ENCODE assay signal across 24 mouse cellular contexts in the genomic region with DNA sequence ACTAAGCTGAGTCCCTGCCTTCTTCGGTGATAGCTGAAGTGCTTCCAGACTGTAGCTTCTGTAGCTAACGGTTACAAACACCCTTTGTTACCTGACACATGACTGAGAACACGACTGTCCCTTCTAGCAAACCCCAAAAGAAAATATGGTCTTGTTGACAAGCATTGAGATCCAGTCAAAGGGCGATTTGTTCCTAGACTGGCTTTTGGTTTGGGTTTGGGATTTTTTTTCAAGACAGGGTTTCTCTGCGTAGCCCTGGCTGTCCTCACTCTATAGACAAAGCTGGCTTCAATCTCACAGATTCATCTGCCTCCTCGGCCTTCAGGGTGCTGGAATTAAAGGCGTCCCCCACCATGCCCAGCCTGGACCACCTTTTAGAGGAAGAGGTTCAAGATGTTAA.
"Had no signal": no experiment of that assay in that cellular context is flagged by ENCODE, and none has a peak within 500 bp of the region (broad histone marks: within the 10 kb centered on the region; RNA-seq: fewer than 3 reads in every experiment).

No protein-coding gene starts in this region.

- H3K36me3 ChIP-seq: liver, embryonic 13.5 days had no signal

- ATAC-seq: forebrain, embryonic 15.5 days; forebrain, postnatal 0 days; hindbrain, postnatal 0 days; intestine, embryonic 16.5 days had no signal

- DNase-seq: forebrain, postnatal 0 days; gastrocnemius, postnatal 14 days; gastrocnemius, postnatal 36 days; heart, postnatal 10 days; kidney, adult 11 months; kidney, adult 2 months; kidney, adult 9 months; kidney, postnatal 14 days; kidney, postnatal 36 days; layer of hippocampus, adult 9-11 months; layer of hippocampus, postnatal 36 days; liver; liver, embryonic 13.5 days had no signal

- H3K9ac ChIP-seq: forebrain, embryonic 15.5 days; forebrain, postnatal 0 days; hindbrain, embryonic 13.5 days; hindbrain, embryonic 15.5 days; kidney, embryonic 15.5 days; limb, embryonic 12.5 days; liver, embryonic 13.5 days had no signal

- H3K27ac ChIP-seq: forebrain, embryonic 15.5 days; hindbrain, embryonic 13.5 days; hindbrain, embryonic 15.5 days; hindbrain, postnatal 0 days; kidney, embryonic 15.5 days; kidney, postnatal 0 days; limb, embryonic 10.5 days; limb, embryonic 12.5 days; liver, embryonic 13.5 days had no signal

- H3K4me1 ChIP-seq: kidney, embryonic 15.5 days; limb, embryonic 10.5 days; limb, embryonic 12.5 days had no signal

- H3K9me3 ChIP-seq: forebrain, embryonic 15.5 days; hindbrain, embryonic 13.5 days; hindbrain, embryonic 15.5 days; kidney, embryonic 15.5 days; limb, embryonic 10.5 days; limb, embryonic 12.5 days; liver, embryonic 13.5 days had no signal

- H3K4me3 ChIP-seq: forebrain, embryonic 15.5 days; hindbrain, embryonic 13.5 days; hindbrain, embryonic 15.5 days; kidney, embryonic 15.5 days; limb, embryonic 10.5 days; limb, embryonic 12.5 days; liver, embryonic 13.5 days had no signal

- H3K4me2 ChIP-seq: forebrain, embryonic 15.5 days; heart, embryonic 11.5 days; hindbrain, embryonic 13.5 days; hindbrain, embryonic 15.5 days; kidney, embryonic 15.5 days; limb, embryonic 12.5 days; liver, embryonic 11.5 days; liver, embryonic 13.5 days had no signal

- H3K27me3 ChIP-seq: forebrain, embryonic 15.5 days; hindbrain, embryonic 13.5 days; hindbrain, embryonic 15.5 days; kidney, embryonic 15.5 days; limb, embryonic 12.5 days; liver, embryonic 13.5 days had no signal
